Mouse (Mus musculus) embryo, embryonic 11 days (tissue): ENCODE data around the gene Cav2.

Source experiments
- DNase-seq: peaks from one replicate; pipeline ENCODE4 v3.0.0-alpha.2; 2015

The Cav2 gene

DNA sequence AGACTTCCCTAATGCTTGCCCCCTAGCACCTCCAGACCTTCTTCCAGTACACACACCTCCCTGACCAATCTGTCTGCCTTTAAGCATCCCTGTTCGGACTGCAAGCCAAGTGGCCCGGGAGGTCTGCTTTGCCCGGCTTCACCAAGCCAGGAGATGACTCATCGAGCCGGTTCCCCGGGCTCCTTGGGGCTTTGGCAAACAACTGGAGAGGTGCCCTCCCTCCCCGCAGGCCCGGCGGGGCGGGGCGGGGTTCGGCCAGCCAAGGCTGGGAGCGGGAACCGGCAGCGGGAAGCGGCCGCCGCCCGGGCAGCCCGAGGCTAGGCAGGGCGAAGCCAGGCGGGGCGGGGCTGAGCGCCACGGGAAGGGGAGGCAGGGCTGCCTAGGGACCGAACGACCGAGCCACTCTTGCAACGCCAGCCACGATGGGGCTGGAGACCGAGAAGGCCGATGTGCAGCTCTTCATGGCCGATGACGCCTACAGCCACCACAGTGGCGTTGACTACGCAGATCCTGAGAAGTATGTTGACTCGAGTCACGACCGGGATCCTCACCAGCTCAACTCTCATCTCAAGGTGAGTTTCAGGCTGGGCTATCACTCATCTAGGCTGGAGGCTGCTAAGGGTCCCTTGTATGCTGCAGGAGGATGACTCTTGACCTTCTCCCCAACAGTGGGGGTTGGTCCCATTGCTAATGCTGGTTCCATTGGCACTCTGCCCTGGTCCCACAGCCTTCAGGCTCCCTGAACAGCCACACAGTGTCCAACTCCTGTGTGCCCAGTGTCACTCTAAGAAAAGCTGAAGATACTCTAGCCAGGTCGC is at the start of gene Cav2:
Gene Cav2 (plus strand): TSS at position 247 of the 818 bp plus-strand sequence.
- DNase-seq = peak; percentile 77

DNA sequence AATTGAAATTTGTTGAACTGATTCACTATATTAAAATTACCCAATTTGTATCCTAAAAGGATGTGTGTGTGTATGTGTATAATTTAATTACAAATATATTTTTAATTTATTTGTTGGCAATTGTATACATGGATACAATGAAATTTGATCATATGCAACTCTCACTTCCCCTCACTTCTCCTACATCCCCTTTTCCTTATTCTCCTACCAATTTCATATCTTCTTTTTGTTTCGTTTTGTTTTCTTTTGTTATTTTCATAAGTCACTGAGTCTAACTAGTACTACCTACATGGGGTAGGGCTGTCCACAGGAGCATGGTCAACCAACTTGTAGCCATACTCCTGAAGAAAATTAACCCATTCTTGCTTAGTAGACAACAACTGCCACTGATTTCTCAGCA is 41.3 kb upstream of the Cav2 start:
- DNase-seq = no peak

DNA sequence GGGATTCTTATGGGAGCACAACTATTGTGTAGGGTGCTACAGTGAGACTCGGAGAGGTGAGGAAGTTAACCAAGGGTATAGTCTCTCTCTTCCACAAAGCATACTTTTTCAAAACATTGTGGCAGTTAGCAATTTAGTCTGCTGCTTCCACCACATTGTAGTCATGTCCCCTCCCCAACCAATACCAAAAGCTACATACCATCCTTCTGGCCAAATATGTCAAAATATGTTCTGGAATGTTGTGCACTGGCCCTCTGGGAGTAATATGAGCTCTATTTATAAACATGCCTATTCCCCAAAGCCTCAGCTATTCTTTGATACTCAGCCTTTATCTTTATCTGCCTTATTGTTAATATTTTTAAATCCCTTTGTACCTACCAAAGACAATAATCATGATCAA is 40.0 kb upstream of the Cav2 start:
- DNase-seq = no peak

DNA sequence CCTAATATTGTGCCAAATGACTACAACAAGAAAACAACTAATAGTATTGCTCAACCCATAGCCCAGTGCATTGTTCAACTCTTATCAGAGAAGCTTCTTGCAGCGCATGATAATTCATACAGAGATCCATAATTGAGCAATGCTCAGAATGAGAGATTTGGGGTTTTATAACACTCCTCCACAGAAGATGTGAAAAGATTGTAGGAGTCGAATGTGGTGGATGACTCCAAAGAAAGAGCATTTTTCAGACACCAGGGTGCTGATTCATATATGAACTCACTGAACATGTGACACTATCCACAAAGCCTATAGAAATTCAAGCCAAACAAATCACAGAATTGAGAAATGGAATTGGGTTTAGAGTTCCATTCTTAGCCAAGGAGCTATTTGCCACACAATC is 34.0 kb upstream of the Cav2 start:
- DNase-seq = no peak

DNA sequence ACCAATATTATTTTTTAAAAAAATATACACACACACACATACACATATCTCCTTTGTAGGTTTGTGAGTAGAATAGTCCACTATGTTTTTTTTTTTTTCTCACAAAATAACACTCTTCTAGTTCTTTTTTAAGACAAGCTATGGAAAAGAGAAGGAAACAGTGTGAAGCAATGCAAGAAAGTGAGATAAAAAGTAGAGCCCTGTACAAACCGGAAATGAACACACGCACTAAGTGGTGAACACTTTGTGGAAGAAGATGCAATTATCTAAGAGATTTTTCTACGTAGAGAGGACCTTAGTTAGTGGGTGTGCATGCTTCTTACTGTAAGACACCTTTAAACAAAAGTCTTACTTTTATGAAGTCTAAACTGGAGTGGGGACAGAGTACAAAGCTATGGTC is 33.3 kb upstream of the Cav2 start:
- no peak for DNase-seq

DNA sequence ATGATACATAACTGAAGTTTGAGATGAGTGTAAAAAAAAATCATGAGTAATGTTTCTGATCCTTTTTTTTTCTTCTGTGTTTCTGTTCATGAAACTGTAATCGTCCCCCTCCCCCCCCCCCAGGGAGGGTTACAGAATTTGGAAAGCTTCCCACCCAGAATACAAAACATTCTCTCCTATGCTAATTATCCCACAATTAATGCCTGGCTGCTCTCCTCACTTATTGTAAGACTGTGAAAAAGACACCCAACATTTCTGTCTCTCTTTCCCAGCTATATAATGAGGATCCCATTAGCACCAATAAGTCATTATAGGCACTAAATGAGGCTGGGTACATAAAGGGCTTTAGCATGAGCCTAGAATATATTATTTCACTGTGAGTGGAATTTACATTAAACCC is 32.7 kb upstream of the Cav2 start:
- no peak for DNase-seq

DNA sequence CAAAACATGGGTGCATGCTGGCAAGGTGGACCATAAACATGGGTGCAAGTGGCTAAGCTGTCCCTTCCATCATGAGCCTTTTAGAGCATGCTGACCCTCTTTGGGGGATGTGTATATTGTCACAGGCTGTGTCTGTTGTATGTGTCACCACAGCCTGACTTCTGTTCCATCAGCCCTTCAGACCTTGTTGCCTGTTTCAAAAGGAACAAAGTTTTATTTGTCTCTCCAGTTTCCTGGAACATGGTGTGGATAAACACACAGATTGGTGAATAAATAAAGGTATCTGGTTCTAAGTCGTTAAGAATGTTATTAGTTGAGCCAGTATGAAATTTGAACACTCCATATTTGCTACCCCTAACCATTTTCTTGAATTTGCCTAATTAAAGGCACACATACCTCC is 29.0 kb upstream of the Cav2 start:
- DNase-seq = no peak

DNA sequence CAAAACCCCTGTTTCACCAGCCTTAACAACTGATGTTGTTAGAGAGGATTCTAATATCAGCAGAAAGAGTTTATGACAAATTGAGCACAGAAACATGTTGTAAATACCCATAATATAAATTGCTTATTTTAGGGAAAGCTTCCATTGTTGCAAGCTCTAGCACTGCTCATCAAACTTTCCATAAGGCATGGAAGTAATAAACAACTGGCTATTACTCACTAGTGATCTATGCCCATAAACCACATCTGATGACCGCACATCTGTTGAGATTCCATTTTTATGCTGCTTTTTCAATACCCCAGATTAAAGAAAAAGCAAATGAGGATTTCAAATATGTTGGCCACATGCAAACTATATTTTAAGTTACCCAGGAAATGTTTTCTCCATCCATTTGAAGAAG is 22.8 kb upstream of the Cav2 start:
- DNase-seq = no peak

DNA sequence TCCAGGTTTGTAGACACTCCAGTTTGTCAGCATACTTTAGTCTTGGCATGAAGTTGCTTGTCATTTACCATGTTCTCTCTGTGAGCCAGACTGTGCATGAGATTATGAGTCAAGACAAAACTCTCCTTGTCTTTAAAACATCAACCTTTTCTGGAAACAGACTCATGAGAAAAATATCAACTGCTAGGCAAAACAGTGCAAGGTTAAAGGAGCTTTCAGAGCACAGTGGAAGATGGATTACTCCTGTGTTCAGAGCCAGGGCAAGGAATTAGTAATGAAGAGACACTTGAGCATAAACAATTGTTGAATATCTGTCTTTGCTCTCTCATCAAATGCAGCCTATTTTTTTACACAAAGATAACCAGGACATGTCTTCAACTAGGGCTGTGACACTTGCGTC is 22.1 kb upstream of the Cav2 start:
- no peak for DNase-seq

DNA sequence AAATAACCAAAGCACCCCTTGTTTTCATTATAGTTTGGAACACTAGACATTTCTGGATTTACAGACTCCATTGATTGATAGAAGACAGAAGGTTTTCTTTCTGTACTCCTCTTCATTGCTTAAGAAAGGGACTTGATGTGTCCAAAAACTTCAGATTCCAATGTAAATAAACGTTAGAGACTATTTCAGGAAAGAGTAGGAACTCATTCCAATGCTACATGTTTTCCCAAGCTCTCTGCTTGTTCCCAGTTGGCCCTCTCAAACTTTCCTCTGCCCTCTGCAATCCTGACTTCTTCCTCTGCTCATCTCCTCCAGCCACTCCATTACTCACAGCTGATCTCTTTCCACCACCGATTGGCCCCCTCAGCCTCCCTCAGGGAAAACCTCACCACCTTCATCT is 18.2 kb upstream of the Cav2 start:
- no peak for DNase-seq

DNA sequence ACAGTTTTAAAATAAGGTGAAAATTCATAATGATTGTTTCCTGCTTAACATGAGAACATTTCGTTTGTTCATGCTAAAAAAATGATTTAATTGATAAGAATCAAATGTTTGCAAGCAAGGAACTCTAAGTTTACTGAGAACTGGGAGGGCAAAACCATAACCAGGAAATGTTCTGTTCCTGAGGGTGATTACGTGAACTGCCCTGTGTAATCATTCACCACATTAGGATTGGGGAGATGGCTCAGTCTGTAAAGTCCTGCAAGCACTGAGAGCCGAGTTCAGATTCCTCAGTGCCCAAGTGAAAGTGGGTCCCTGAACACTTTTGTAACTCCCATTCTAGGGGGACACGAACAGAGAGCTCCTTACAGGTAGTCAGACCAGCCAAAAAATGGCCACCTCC is 15.9 kb upstream of the Cav2 start:
- DNase-seq = no peak

DNA sequence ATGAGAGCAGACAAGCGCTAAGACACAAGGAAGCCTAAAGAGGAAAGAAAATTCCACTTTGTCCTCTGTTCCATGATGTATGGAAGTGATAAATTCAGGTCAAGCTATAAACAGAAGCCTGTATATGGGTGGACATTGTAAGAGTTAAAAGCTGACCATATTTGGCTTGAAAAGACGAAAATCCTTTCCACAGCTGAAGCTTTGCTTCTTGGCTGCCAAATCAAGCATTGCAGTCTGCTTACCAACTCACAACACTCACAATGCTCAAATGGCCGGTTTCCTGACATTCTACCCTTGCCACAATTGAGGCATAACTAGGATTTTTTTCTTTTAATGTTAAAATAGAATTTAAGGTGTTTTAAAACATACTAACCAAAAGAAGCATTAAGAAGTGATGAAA is 14.5 kb upstream of the Cav2 start:
- DNase-seq = no peak

DNA sequence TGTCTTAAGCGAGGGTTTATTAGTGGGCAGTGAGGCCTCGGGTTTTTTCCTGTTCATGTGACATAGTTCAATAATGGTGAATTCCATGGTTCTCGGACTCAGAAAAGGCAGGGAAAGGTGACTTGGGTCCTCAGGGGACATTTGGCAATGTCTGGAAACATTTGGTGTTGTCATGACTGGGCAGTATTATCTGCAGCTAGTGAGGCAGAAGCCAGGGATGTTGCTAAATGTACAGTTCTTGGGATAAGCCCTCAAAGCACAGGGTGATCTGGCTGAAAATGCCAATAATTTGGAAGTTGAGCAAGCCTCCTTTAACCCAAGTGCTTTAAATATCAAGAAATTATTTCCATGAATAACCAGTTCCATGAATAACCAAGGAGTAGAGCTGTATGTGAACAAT is 2.6 kb upstream of the Cav2 start:
- no peak for DNase-seq

DNA sequence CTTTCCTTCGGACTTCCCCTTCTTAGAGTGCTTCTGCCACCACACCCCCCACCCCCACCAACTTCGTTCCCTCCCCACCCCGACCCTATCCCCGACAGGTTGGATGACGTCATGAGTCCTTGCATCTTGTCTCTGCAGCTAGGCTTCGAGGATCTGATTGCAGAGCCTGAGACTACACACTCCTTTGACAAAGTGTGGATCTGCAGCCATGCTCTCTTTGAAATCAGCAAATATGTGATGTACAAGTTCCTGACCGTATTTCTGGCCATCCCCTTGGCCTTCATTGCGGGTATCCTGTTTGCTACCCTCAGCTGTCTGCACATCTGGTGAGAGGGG is 740 bp downstream of the Cav2 start:
- peak; percentile 18 for DNase-seq

DNA sequence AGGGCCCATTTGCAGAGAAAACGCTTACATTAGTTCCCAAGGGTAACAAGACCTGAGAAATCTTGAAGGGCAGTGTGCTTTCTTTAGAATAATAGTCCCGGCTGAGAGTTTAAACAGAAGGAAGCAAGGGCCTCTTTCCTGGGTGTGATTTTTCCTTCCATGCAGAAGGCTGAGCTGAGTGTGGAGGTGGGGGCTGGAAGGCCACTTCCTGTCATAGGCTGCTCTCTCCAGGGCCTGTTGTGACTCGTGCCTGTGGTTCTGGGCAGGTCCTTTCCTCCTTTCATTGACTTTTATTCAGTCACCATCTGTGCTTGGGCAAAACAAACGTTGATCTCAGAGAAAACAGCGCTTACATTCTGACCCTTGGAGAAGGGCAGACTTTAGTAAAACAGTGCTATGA is 1.2 kb downstream of the Cav2 start:
- DNase-seq = no peak

DNA sequence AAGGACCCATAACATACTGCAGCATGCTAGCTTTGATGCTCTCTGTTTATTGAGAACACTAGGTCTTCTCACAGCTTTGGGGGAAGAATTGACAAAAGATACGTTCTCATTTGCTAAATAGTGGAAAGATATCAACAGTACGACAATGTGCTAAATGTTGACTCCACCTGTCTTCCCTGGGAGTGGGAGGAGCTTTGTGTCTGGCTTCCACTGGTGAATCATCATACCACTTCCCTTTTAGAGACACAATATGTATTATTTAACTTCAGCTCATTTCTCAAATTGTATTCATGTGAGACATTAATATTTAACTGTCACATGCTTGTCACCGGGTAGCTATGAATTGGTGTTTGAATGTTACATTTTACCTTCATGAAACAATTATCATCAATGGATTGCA is 2.8 kb downstream of the Cav2 start:
- no peak for DNase-seq

DNA sequence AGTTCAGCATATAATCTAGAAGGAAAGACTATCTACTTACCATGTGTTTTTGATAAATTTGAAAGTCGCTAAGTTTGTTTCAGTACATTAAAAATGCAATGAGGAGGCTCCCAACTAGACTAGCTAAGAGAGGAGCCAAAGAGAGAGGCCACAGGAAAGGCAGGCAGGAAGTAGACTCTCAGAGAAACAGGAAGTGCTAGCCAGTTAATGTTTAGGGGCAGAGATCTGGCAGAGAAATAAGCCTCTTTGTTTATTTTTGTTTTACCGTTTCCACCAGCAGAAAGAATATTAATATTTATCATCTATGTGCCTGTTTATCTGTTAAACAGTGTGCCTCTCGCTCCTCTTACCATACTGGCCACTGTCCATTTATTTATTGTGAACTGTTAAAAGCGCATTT is 5.4 kb downstream of the Cav2 start:
- DNase-seq = no peak

DNA sequence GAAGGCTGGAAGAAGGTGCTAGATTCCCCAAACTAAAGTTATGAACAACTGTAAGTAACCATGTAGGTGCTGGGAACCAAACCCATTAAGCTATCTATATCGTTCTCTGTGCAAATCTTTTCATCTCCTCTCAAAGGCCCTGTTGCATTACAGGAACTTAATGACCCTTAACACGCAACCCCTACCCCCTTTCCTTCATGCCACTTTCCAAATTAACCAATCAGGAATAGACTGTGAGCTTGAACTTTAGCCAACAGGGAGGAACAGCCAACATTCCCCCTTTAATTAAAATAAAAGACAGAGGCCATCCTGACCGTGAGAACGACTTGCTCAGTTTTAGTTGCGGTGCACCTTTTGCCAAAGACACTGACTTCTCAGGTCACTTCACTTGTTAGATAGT is 14.1 kb downstream of the Cav2 start:
- no peak for DNase-seq

DNA sequence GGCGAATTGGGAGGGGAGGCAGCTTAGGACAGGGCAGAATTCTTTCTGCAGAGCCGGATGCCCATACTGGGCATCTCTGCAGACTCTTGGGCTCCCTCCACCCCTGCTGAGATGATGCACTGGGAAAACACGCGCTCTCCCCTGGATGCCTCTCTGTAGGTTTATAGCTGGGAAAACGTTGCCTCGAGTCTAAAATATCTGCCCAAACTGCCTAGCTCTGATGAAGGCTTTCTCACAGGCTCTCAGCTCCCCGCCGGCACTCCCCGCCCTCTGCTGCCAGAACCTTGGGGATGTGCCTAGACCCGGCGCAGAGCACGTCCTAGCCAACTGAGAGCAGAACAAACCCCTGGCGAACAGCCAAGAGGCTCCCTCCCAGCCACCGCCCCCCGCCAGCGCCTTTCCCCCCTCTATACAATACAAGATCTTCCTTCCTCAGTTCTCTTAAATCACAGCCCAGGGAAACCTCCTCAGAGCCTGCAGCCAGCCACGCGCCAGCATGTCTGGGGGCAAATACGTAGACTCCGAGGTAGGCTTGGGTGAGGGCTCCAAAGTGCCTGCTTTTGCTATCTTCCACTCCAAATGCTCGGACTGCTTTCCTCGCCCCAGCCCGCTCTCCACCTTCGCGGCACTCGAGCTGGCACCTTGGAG is 25.1 kb downstream of the Cav2 start, which contains the start of gene Cav1:
Gene Cav1 (plus strand): TSS at position 382 of the 648 bp plus-strand sequence.
- DNase-seq = peak; percentile 75

DNA sequence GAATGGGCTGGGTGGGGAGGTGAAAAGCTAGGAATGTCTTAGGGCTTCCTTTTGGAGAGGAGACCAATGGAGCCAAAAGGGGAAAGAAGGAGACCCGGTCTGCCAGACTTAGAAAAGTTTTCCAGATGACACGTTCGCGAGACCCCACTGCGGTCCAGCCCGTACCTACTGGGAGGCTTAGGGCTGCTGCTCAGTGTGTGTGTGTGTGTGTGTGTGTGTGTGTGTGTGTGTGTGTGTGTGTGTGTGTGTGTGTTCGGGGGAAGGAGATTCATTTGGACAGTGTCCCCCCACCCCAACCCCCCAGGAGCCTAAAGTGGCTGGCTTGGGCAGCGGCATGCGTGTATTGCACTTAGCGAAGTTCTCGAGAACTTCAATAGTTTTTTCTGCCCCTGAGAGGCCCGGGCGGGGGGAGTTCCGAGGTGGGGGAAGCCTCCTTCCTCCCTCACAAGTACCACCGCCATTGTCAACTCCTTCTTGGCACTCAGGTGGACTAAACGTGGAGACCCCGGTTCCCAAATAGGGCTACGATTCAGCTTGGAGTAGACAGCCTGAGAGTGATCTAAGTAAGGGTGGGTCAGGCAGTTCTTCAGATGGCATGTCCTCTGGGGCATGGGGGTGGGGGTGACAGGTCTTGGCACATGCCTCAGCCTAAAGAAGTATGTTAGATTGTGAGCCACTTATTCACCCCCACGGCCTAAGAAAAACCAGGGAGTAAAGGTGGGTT is 25.8 kb downstream of the Cav2 start:
- peak; percentile 14 for DNase-seq

DNA sequence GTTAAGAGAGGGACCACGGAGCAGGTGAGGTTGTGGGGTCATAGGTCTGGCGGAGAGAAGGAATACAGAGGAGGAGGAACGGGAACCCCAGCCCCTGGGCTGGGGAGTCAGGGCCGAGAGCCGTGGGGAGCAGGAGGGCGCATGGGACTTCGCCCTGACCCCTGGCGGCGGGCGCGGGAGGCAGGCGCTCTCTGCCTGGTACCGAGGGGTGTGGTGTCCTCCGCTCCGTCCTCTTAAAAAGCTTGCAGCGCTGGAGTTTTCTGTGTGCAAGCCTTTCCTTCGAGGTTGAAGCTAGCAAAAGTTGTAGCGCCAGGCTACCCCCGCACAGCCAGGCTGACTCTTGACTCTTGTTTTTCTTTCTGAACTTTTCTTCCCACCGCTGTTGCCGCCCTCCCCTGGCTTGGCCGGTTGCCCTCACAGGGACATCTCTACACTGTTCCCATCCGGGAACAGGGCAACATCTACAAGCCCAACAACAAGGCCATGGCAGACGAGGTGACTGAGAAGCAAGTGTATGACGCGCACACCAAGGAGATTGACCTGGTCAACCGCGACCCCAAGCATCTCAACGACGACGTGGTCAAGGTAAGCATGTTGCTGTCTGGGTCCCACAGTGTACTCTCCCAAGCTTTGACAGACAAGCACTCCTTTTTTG is 26.6 kb downstream of the Cav2 start:
- peak; percentile 79 for DNase-seq

DNA sequence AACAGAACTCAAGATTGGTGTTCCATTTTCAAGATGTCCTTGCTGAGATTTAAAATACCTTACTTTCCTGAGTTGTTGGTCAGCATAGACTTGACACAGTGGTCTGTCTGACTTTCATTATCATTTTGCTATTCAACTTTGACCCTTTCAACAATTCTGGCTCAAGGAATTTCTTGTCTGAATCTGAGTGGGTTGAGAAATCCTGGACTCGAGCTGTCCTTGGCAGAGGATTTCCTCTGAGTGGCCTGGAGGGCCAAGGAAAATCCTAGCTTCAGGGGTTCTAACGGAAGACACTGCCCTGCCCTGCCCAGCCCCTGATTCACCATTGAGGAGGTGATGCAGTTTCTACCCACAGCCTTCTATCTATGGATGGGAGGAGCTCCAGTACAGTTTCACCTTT is 27.7 kb downstream of the Cav2 start:
- no peak for DNase-seq

DNA sequence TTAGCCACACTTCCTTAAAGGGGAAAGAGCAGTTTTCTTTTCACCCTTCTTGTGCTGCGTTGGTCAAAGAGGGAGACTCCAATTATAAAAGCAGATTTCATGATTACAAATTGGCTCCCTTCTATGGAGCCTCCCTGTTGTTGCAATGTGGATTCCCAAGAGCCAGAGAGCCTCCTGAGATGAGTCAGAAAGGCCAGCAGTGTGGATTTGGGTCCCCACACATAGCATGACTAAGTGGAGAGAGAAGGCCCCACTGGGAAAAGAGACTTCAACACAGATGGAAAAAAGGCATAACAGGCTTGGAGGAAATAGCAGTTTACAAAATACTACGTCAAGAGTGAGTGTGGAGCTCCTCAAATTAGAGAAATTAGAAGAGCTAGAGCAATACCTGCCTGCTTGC is 28.3 kb downstream of the Cav2 start:
- DNase-seq = no peak

DNA sequence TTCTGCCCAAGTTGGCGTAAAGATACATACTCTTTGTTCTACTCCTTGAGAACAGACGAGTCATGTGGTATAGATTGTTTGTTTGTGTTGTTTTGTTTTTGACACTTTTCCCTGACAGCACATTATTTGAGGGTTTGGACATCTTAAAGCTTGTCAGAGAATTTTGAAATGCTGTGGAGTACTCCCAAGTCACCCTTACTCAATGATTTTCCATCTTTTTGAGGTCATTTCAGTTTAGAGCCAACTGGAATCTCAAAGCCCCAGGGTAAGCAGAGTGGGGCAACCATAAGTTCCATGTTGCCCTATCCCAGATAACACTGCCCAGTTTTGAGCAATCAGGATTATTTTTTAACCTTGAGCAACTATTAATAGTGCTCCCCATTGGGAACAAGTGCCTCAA is 33.3 kb downstream of the Cav2 start:
- DNase-seq = no peak
